Mouse (Mus musculus): ENCODE results near the gene Dctd. TPM values are rescaled to one million over a fixed set of nuclear protein-coding genes. Genes with fewer than 3 reads are reported as not detected.
"Not testable (repeated sequence)": the region's sequence is repeated elsewhere in the genome, so short reads cannot be mapped to it uniquely, and the experiment has no call there.

The Dctd gene
- polyA plus RNA-seq, 1 experiment from 2014 or later = 8.4 TPM

- Histone ChIP-seq H3K4me1 (replicated peaks) (peaks cover 22% of the 10 kb centered on the region), H3K9me3 (0 out of 2 replicates have a peak, but pooled peaks cover 7% of the 10 kb centered on the region), H3K4me2 (peak overlapping the region; percentile 26), H3K4me3 (no peak overlapping the region), H3K27me3 (0 out of 2 replicates have a peak, but pooled peaks cover 3% of the 10 kb centered on the region), H3K27ac (peak overlapping the region; percentile 67), H3K36me3 (no peaks in the 10 kb centered on the region), H3K9ac (0 out of 2 replicates have a peak overlapping the region, but pooled peaks have one; percentile 24)
- 35% methylated on average over 19 of the region's 19 CpGs for WGBS
- peak; percentile 57 for ATAC-seq (ENCODE audit: low FRiP score)
Observed at GRCm38 (mm10) chr8:48152062-48152738, 53.3 kb downstream of the Dctd start.

- H3K4me2 ChIP-seq = peak overlapping the region; percentile 33
- H3K36me3 ChIP-seq = no peaks in the 10 kb centered on the region
- no peak overlapping the region for H3K9ac ChIP-seq
- peaks cover 33% of the 10 kb centered on the region for H3K4me1 ChIP-seq (replicated peaks)
- H3K27ac ChIP-seq = peak overlapping the region; percentile 71
- 0 out of 2 replicates have a peak, but pooled peaks cover 7% of the 10 kb centered on the region for H3K9me3 ChIP-seq
- H3K27me3 ChIP-seq = 0 out of 2 replicates have a peak, but pooled peaks cover 3% of the 10 kb centered on the region
- ATAC-seq (ENCODE audit: low FRiP score) = peak; percentile 83
- H3K4me3 ChIP-seq = no peak overlapping the region
- 19% methylated on average over 15 of the region's 15 CpGs for WGBS
Observed at GRCm38 (mm10) chr8:48153360-48154121, 54.6 kb downstream of the Dctd start.

- no peak overlapping the region for H3K4me2 ChIP-seq
- H3K4me3 ChIP-seq = no peak overlapping the region
- H3K4me1 ChIP-seq (replicated peaks) = peaks cover 23% of the 10 kb centered on the region
- H3K27me3 ChIP-seq = 0 out of 2 replicates have a peak, but pooled peaks cover 7% of the 10 kb centered on the region
- H3K36me3 ChIP-seq = no peaks in the 10 kb centered on the region
- H3K9ac ChIP-seq = no peak overlapping the region
- no peak for ATAC-seq (ENCODE audit: low FRiP score)
- H3K27ac ChIP-seq = no peak overlapping the region
- WGBS = 16% methylated on average over 10 of the region's 10 CpGs
- no peaks in the 10 kb centered on the region for H3K9me3 ChIP-seq
Observed at GRCm38 (mm10) chr8:48157718-48158117, 58.8 kb downstream of the Dctd start.

GRCm38 (mm10) chr8:48158560-48159217 lies 59.8 kb downstream of the Dctd start:
- H3K36me3 ChIP-seq = no peaks in the 10 kb centered on the region
- 0 out of 2 replicates have a peak, but pooled peaks cover 8% of the 10 kb centered on the region for H3K27me3 ChIP-seq
- H3K4me1 ChIP-seq (replicated peaks) = peaks cover 14% of the 10 kb centered on the region
- H3K4me3 ChIP-seq = no peak overlapping the region
- no peak overlapping the region for H3K9ac ChIP-seq
- no peak overlapping the region for H3K27ac ChIP-seq
- no peak overlapping the region for H3K4me2 ChIP-seq
- H3K9me3 ChIP-seq = no peaks in the 10 kb centered on the region
- 52% methylated on average over 15 of the region's 15 CpGs for WGBS
- ATAC-seq (ENCODE audit: low FRiP score) = no peak

- Histone ChIP-seq H3K9me3 (peaks cover 9% of the 10 kb centered on the region; the same call in 1 of the 2 replicates), H3K4me1 (replicated peaks) (peaks cover 9% of the 10 kb centered on the region), H3K36me3 (no peaks in the 10 kb centered on the region), H3K4me3 (no peak overlapping the region), H3K27me3 (no peaks in the 10 kb centered on the region), H3K4me2 (no peak overlapping the region), H3K9ac (no peak overlapping the region), H3K27ac (no peak overlapping the region)
- 66% methylated on average over 4 of the region's 4 CpGs for WGBS
- ATAC-seq (ENCODE audit: low FRiP score) = no peak
Observed at GRCm38 (mm10) chr8:48177406-48177805, 78.5 kb downstream of the Dctd start.

- H3K9ac ChIP-seq = no peak overlapping the region
- H3K9me3 ChIP-seq = peaks cover 9% of the 10 kb centered on the region; the same call in 1 of the 2 replicates
- H3K4me3 ChIP-seq = no peak overlapping the region
- ATAC-seq (ENCODE audit: low FRiP score) = no peak
- no peak overlapping the region for H3K4me2 ChIP-seq
- peaks cover 9% of the 10 kb centered on the region for H3K4me1 ChIP-seq (replicated peaks)
- no peaks in the 10 kb centered on the region for H3K36me3 ChIP-seq
- no peak overlapping the region for H3K27ac ChIP-seq
- H3K27me3 ChIP-seq = no peaks in the 10 kb centered on the region
- 90% methylated on average over 1 of the region's 1 CpGs for WGBS
Observed at GRCm38 (mm10) chr8:48177876-48178275, 79.0 kb downstream of the Dctd start.

GRCm38 (mm10) chr8:48178993-48179392 lies 80.1 kb downstream of the Dctd start:
- WGBS = 14% methylated on average over 4 of the region's 4 CpGs
- ATAC-seq (ENCODE audit: low FRiP score) = peak; percentile 65; the same call in 1 of the 2 replicates
- no peaks in the 10 kb centered on the region for H3K27me3 ChIP-seq
- peak overlapping the region; percentile 40; the same call in 1 of the 2 replicates for H3K27ac ChIP-seq
- H3K4me3 ChIP-seq = no peak overlapping the region
- H3K4me2 ChIP-seq = no peak overlapping the region
- peaks cover 9% of the 10 kb centered on the region for H3K4me1 ChIP-seq (replicated peaks)
- peaks cover 9% of the 10 kb centered on the region; the same call in 1 of the 2 replicates for H3K9me3 ChIP-seq
- no peaks in the 10 kb centered on the region for H3K36me3 ChIP-seq
- no peak overlapping the region for H3K9ac ChIP-seq

GRCm38 (mm10) chr8:48180146-48180545 lies 81.3 kb downstream of the Dctd start:
- H3K27ac ChIP-seq; H3K9ac ChIP-seq; ATAC-seq (ENCODE audit: low FRiP score); H3K36me3 ChIP-seq; H3K4me1 ChIP-seq (replicated peaks); H3K27me3 ChIP-seq; H3K4me2 ChIP-seq; H3K4me3 ChIP-seq; H3K9me3 ChIP-seq: not testable (repeated sequence)
- 99% methylated on average over 9 of the region's 9 CpGs for WGBS

- Histone ChIP-seq H3K4me2 (no peak overlapping the region), H3K4me3 (no peak overlapping the region), H3K9me3 (peaks cover 9% of the 10 kb centered on the region; the same call in 1 of the 2 replicates), H3K4me1 (replicated peaks) (peaks cover 9% of the 10 kb centered on the region), H3K36me3 (no peaks in the 10 kb centered on the region), H3K27me3 (no peaks in the 10 kb centered on the region), H3K27ac (no peak overlapping the region), H3K9ac (no peak overlapping the region)
- no peak for ATAC-seq (ENCODE audit: low FRiP score)
- 95% methylated on average over 3 of the region's 3 CpGs for WGBS
Observed at GRCm38 (mm10) chr8:48181000-48181399, 82.1 kb downstream of the Dctd start.

GRCm38 (mm10) chr8:48183758-48184157 lies 84.9 kb downstream of the Dctd start:
- H3K9me3 ChIP-seq = peaks cover 9% of the 10 kb centered on the region; the same call in 1 of the 2 replicates
- H3K4me1 ChIP-seq (replicated peaks) = peaks cover 5% of the 10 kb centered on the region
- no peak overlapping the region for H3K9ac ChIP-seq
- H3K4me2 ChIP-seq = no peak overlapping the region
- H3K27me3 ChIP-seq = no peaks in the 10 kb centered on the region
- 78% methylated on average over 7 of the region's 7 CpGs for WGBS
- no peaks in the 10 kb centered on the region for H3K36me3 ChIP-seq
- ATAC-seq (ENCODE audit: low FRiP score) = no peak
- H3K4me3 ChIP-seq = no peak overlapping the region
- no peak overlapping the region for H3K27ac ChIP-seq

- 97% methylated on average over 12 of the region's 12 CpGs for WGBS
- Histone ChIP-seq H3K36me3 (no peaks in the 10 kb centered on the region), H3K4me1 (replicated peaks) (no peaks in the 10 kb centered on the region)
Observed at GRCm38 (mm10) chr8:48188586-48188985, 89.7 kb downstream of the Dctd start.

GRCm38 (mm10) chr8:48195971-48196370 lies 97.1 kb downstream of the Dctd start:
- H3K4me2 ChIP-seq = no peak overlapping the region
- H3K27me3 ChIP-seq = no peaks in the 10 kb centered on the region
- 98% methylated on average over 9 of the region's 9 CpGs for WGBS
- ATAC-seq (ENCODE audit: low FRiP score) = no peak
- no peaks in the 10 kb centered on the region for H3K4me1 ChIP-seq (replicated peaks)
- H3K9me3 ChIP-seq = peaks cover 5% of the 10 kb centered on the region; the same call in 1 of the 2 replicates
- no peaks in the 10 kb centered on the region for H3K36me3 ChIP-seq
- H3K27ac ChIP-seq = no peak overlapping the region
- no peak overlapping the region for H3K4me3 ChIP-seq
- no peak overlapping the region for H3K9ac ChIP-seq

More at GRCm38 (mm10) chr8:48188586-48188985, 89.7 kb downstream of the Dctd start:
- Histone ChIP-seq H3K4me3 (no peak overlapping the region), H3K4me2 (no peak overlapping the region), H3K9me3 (no peaks in the 10 kb centered on the region), H3K27ac (no peak overlapping the region), H3K9ac (no peak overlapping the region), H3K27me3 (no peaks in the 10 kb centered on the region)
- no peak for ATAC-seq (ENCODE audit: low FRiP score)

All from hindbrain, embryonic 13.5 days (tissue).